Mouse (Mus musculus) right cerebral cortex, postnatal 14 days (tissue): Measurements from ENCODE around the gene Rbck1.

Experiments used
- DNase-seq: peaks from one replicate; pipeline ENCODE4 v3.0.0; 2022

Rbck1 gene

DNA sequence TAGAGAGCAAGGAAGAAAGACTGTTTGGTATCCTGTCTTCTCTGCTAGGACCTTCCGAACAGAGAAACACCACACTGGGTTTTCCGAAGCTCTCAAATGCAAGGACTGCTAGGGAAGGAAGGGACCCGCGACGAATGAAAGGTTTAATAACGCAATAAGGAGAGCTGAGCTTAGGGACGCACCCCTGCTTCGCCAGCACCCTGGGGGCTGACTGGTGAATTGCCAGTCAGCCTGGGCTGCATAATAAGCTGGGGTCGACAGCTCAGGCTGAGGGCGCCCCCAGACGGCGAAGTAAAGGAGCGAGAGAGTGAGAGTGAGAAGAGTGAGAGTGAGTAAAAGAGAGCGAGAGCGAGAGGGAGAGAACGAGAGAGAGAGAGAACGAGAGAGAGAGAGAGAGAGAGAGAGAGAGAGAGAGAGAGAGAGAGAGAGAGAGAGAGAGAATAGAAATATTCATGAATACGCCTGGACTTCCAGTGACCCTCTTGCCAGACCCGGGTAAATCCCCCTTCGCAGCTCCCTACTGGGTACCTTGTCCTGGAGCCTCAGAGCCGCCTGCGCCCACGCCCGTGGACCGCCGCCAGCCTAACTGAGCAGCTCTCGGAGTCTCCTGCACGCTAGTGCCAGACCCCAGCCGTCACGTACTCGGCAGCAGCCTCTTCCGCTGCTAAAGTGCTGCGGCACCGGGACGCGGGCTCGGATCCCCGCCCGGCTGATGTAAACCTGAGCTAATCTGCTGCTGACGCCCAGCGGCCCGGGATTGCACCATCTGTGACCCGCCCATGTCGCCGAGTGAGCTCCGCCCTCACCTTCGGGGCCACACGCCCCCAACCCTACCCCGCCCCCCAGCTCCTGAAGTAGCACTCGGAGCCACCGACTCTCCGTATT, 11.1 kb upstream of the Rbck1 start, which contains the start of gene Trib3:
Gene Trib3 (minus strand): TSS at position 704 of the 885 bp plus-strand sequence.
- peak; percentile 74 for DNase-seq

DNA sequence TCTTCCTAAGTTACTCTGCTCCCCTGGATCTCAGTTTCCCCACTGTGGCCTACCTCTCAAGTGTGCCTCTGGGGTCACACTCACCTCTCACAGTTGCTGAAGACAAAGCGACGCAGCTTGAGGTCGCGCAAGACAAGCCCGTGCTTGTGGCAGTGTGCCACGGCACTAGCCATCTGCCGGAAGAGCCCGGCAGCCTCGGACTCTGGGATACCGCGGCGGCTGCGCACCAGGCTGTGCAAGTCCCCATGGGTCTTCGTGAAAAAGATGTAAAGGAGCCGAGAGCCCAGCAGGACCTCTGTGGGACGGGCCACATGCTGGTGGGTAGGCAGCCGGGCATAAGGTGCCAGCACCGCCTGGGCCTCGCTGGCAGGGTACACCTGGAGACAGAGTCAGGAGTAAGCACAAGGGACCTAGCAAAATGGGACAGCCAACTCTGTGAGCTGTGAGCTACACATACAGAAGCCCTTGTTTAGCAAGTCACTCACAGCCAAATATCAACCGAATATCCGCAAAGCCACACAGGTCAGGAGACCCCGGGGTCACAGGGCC, 7.3 kb upstream of the Rbck1 start:
- no peak for DNase-seq

DNA sequence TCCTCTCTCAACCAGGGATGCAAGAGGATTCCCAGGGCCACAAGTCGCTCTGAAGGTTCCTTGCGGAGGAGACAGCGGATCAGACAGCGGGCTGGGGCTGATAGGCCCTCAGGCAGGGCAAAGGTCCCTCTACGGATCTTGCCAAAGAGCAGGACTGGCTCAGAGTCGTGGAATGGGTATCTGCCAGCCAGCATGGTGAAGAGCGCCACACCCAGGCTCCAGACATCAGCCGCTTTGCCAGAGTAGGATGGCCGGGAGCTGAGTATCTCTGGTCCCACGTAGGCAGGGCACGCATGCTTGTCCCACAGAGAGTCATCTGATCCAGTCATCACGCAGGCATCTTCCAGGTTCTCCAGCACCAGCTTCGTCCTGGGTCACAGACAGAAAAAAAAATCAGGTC, 5.9 kb upstream of the Rbck1 start:
- no peak for DNase-seq

DNA sequence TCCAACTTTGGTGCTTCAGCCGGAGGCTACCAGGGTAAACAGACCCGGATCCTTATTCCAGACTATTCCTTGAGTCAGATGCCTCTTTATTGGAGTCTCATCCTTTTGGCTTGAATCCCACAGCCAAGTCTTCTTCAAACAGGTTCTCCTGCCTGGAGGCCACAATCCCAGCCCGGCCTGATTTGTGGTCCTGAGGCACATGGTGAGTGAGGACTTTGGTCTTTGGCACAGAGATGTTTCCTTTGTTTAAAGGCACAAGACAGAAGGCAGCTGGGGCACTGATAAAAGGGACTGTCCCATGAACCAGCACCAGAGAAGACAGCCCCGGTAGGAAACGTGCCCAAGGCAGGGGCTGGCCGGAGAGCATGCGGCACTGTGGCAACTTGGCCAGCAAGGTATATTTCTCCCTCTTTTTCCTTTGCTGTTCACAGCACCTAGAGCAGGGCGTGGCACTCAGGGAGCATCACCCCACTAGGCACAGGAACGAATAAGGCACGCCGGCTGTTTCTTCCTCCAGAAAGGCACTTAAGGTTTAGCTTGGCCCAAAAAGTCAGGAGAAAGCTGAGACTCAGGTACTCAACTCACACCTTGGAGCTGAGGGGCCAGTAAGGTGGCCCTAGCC, 5.2 kb upstream of the Rbck1 start:
- no peak for DNase-seq

DNA sequence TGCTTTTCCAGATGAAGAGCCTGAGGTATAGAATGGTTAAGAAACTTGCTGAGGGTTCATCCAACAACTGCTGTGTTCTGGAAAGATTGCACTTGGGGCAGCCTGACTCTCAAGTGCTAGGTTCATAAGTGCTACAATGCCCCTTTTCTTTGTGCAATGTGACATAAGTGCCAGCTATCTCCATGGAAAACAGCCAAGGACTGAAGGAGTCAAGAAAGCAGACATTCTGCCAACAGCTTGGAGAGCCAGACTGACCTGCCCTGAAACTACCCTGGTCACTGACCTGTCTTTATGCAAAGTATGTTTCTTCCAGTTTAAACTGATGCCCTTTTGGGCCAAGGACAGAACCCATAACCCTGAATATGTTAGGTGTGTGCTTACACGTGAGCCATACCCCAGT, 4.4 kb upstream of the Rbck1 start:
- DNase-seq, result no peak

DNA sequence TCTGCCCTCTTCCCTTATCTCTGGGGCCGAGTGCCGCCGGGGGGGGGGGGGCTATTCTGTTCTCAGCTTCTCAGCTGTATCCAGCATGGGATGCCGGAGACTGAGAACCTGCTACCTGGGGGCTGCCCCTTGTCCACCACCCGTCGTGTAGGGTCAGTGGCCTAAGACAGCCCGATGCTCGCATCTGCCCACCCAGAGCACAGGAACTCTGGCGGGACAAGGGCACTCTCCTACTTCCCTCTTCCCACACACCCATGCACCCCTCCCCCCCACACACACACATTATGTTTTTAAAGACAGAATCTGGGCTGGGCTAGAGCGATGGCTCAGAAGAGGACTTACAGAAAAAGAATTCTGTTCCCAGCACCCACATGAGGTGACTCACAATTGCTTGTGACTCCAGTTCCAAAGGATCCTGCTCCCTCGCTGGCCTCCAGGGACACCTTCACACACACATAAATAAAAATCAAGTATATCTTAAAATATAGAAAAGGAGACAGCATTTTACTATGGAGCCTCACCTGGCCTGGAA, 2.9 kb upstream of the Rbck1 start:
- DNase-seq, result no peak

DNA sequence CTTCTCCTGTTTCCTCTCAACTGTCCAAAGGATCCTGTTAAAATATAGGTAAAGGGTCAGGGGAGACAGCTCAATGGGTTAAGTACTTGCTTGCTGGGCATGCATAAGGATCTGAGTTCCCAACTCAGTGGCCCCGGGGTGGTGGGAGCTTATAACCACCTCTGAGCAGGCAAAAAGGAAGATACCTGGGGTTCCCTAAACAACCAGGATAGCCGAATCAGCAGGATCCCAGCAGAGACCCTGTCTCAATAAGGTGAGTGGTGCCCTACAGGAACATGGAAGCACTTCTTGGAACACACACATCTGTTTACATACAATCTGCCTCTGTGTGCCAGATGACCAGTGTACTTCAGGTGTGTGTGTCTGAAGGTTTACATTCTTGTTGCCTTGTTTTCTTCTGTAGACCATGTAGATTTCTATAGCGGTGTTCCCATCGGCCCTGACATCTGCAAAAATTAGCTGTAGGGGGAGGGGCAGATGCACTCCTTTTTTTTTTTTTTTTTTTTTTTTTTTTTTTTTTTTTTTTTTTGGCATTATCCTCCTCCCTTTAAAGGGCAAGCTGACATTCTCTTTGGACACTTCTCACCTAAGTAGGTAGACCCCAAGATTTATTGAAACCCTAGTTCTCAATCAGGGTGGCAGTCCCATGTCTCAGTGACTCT, 1.0 kb upstream of the Rbck1 start:
- no peak for DNase-seq

DNA sequence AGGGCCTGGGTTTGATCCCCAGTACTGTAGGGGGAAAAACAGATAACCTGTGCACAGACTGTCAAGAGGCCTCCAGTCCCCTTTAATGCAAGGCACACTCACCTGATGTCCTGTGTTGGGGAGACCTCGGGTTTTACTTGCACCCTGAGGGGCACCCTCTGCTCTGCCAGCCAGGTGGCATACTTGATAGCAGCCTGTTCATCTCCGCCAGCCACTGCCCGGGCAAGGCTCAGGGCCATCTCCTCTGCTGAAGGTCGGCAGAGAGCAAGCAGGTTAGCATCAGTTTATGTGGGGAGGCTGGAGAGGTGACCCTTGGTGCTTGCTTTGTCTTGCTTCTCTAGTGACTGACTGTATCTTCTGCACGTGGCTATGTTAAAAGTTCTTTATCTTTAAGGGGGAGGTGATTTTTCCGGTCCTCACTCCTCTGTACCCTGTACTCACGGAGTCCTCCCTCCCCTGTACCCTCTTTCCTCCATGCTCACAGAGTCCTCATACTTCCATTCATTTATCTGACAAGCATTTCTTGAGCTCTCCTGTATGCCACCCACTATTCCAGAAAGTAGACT, 1.5 kb downstream of the Rbck1 start:
- no peak for DNase-seq

DNA sequence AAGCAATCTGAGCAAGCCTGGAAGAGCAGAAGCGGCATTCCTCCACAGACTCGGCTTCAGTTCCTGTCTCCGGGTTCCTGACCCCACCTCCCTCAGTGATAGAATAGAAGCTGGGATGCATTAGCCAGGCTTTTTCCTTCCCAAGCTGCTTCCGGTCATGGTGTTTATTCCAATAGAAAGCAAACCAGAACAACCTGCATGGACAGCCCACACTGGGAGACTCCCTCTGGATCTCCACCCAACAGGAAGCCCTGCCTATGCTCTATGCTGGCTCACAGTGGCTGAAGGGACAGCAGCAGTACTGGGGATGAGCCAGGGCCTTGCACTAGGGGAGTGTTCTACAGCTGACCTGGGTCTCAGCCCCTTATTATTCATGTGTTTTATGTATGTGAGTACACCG, 4.5 kb downstream of the Rbck1 start:
- DNase-seq, result no peak

DNA sequence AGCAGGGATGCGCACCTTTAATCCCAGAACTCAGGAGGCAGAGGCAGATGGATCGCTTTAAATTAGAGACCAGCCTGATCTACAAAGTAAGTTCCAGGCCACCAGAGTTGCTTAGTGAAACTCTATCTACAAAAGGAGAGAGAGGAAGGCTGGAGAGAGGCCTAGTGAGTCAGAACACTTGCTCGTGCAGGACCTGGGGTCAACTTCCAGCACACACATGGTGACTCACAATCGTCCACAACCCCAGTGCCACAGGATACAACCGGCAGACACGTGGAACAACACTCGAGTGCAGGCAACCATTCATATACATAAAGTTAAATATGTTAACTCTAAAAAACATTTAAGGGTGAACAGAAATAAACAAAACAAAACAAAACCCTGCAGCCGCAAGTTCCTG, 5.8 kb downstream of the Rbck1 start:
- no peak for DNase-seq

DNA sequence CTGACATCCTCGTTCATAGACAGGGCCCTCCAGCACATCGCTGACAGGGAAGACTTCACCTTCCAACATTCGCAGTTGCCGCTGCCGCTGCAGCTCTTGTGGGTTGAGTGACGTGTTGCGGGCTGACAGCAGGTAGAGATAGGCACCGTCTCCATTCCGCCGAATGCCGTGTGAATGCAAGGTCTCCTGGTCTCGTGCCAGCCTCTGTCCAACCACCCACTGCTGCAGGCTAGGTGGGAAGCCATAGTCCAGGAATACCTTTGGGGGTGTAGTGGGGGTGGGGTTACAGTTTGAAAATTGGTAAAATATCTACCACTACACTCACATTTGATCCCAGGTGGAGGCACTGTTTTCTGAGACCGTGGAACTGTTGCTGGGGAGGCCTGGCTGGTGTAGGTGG, 6.3 kb downstream of the Rbck1 start:
- DNase-seq, result no peak

DNA sequence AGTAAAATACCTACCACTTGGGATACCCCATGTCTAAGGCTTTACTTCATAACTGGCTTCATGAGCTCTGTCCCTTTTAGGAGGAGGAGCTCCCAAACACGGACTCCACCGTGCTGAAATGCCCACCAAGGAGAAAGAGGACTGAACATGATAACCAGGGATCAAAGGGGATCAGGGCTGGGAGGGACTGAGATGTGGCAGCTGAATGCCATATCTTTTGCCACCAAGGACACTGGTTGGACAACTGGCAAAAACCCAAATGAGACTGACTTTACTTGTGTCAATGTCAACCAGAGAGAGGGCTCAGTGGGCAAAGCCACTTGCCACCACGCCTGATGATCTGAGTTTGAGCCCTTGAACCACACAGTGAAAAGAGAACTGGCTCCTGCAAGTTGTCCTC, 7.6 kb downstream of the Rbck1 start:
- no peak for DNase-seq

DNA sequence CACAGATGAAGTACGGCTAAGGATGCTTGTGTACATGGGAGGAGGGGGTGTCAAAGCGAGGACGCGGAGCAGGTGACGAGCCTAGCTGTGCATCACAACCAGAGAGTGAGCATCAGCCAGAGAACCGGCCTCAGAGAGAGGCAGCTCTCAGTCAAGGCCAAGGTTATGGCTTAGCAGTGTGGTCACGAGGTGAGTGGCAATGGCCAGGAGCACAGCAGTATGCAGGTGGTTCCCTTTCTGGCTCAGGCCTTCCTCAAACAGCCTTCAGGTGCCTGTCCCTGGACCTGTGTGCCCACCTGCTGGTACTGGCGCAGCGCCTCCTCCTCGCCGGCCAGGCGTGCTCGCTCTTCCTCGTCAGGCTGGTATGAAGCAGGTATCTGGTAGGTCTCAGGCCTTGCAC, 8.5 kb downstream of the Rbck1 start:
- no peak for DNase-seq

DNA sequence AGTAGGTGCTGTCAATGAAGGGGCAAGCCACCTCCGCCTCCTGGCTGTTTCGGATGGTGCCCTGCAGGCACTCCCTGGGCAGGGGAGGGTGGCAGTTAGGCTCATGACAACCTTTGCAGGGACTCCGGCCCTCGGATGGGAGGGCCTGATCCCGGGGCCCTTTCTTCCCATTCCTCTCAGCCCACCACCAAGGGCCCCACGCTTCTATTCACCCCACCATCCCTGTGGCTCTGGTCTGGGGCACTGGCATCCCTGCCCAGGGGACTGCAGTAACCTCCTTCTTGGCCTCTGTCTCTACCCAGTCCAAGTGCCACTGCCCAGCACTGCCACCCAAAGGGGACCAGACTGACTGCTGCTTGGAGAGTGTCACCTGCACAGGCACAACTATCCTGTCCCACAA, 10.3 kb downstream of the Rbck1 start:
- DNase-seq, result no peak

DNA sequence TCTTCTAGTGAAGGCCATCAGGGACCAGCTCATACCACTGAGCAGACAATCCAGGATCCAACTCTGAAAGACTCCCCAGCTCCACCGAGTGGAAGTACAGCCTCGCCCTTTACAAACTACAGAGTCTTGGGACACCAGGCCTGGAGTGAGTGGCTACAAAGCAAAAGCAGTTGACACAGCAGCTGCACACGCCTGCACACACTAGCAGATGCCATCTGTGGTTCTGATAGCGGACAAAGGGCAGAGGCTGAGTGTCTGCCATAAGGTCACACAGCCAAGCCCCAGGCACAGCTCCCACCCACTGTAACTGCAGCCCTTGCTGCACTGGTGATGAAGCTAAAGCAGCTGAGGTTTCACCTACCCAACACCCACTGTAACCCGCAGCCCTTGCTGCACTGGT, 10.9 kb downstream of the Rbck1 start:
- DNase-seq, result no peak

DNA sequence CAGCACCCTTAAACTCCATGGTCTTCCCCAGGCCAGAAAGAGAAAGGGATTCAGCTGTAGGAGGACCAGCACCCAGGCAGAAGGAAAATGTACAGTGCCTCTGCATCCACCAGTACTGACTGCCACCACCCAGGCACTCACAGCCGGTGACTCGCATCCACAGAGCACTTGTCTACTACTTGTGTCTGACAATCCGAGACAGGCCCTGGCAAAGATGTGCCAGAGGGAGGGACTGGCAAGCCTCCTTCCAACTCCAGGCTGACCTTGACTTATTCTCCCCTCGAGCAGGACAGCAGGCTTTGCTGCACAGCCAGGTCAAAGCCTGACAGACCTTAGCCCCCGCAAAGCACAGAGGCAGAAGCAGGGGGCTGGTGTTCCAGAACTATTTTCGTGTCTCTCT, 15.4 kb downstream of the Rbck1 start:
- DNase-seq, result no peak

DNA sequence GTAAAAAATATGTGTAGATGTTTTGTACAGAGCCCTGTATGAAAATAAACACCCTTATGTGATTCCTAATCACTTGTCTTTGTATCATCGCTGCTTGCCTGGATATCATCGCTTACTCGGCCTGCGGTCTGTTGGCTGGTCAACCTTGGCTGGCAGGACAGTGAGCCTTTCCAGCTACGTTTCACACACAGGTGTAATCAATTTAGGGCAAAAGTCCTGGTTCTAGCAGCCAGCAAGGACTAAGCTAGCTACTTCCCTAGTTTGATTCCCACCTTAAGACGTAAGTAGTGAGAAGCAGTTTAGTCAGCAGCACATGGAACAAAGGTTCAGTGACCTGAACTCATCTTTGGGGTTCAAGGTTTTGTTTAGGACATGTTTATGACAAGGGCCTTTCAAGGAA, 18.5 kb downstream of the Rbck1 start:
- DNase-seq, result no peak

DNA sequence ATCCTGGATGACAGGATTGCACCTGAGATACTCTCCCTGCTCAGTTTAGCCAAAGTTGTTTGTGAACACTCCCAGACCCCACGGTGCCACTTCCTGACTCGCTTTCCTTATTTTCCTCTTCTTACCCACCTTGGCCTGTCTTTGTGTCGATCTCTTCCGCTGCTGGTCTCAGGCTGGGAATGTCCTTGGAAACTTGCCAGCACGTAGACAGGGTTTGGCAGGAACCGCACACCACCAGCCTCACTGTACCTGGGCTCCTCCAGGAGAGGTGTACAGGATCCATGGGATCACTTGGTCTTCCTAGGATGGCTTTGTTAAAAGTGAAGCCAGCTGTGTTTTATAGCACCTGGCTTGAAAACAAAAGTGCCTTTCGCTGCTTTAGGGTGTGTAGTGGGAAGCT, 19.5 kb downstream of the Rbck1 start:
- DNase-seq, result no peak

DNA sequence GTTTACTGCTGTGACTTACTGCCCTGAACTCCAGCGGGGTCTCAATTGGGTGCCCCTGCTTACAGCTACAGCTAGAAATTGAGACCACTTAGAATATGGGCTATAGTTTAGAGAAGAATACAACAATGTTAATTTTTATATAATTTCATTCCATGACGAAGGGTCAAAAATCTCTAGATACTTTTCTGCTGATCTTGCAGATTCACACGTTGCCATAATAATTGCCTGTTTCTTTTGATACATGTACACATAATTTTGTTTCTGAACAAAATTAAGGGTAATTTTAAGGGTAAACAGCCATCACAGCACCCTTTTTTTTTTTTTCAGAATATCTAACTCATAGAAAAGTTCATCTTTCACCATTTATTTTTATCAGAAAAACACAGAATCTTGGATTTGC, 25.3 kb downstream of the Rbck1 start:
- no peak for DNase-seq

DNA sequence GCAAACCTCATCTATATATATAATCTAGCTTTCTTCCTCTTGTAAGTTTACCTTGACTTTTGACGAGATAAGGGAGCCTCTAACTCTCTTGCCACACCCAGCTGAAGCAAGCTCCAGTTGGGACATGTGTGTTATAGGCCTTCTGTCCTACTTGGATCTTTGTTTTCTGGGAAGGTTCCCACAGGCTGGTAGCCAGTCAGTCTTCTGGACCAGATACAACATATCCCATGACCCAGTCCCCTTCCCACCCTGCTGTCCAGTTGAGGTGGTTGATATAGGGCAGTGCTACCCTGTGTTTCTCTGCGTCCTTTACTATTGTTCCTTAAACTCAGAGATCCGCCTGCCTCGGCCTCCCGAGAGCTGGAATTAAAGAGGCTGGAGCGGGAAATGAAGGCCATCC, 27.0 kb downstream of the Rbck1 start:
- DNase-seq, result no peak

DNA sequence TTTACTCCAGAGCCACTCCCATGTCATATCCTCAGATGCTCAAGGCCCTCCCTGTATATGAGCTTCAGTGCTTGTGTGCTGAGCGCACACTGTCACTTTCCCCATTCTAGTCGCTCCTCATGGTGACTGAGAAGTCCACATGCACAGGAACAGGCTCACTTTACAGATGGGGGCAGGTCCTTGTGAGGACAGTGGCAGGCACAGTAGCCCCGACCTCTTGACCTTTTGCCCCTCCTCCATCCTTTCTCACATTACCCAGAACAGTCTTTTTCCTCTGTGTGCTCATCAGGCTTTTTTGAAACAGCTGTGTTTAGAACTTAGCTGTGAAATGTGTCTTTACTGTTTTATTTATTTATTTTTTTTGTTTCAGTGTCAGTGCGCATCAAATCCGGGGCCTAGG, 28.7 kb downstream of the Rbck1 start:
- DNase-seq, result no peak

DNA sequence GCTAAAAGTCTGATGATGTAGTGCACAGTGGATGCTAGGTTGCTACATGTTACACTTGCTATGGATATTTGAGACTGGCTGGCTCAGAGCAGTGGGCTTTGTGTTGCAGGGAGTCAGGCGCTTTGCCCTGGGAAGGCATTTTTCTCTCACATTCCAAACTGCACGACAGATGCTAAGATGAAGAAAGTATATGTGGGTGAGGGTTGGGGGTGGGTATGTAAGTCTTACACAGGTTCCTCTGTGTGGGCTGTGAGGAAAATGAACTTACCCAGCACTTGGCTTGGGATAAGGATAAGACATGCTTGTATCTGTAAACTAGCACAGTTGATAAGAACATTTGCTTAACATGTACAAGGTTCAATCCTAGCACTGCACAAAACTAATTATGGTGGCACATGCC, 29.6 kb downstream of the Rbck1 start:
- DNase-seq, result no peak

DNA sequence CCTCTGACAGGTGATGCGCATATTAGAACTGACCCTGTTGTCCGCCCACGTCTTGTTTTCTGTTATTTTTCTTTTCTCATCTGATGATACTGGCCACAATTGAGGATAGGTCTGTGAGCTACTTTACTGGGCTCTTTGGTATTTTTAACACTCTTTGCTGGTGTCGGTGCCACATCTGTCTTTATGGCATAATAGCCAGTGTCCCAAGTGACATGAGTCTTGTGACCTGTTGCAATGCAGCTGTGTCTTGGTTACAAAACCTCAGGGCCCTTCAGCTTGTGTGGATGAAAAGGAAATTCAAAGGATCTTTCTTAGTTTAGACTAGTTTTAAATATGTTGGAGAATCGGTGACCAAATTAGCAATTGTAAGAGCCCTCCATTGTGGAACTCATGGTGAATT, 37.9 kb downstream of the Rbck1 start:
- no peak for DNase-seq
